Mouse (Mus musculus) lung, postnatal 10 days (tissue): ENCODE measurements at regions not wholly inside any gene's neighbourhood (a gene's known extent, or its start where the extent isn't known, plus 50 kb on each side); places are given as distances from the start of the nearest gene placed in this dataset.
A peak's percentile ranks its signal among the peaks of the same experiment; 100 is the strongest.

Experiments
- DNase-seq: peaks from one replicate; pipeline ENCODE4 v3.0.0; 2021

- no peak for DNase-seq
These were observed 211.2 kb upstream of the Actbl2 start for GRCm38 (mm10) chr13:111043637-111044036.

GRCm38 (mm10) chr13:111044328-111045002 is 210.3 kb upstream of the Actbl2 start:
- DNase-seq = no peak

- DNase-seq = peak; percentile 43
These were observed 204.7 kb upstream of the Actbl2 start for GRCm38 (mm10) chr13:111050097-111050496.

- no peak for DNase-seq
These were observed 199.0 kb upstream of the Actbl2 start for GRCm38 (mm10) chr13:111055817-111056216.

- no peak for DNase-seq
These were observed 167.1 kb upstream of the Actbl2 start for GRCm38 (mm10) chr13:111087753-111088152.

GRCm38 (mm10) chr13:111096071-111096470 is 158.7 kb upstream of the Actbl2 start:
- no peak for DNase-seq

- no peak for DNase-seq
These were observed 157.5 kb upstream of the Actbl2 start for GRCm38 (mm10) chr13:111097336-111097735.

- no peak for DNase-seq
These were observed 156.1 kb upstream of the Actbl2 start for GRCm38 (mm10) chr13:111098738-111099137.

GRCm38 (mm10) chr13:111099252-111099651 is 155.6 kb upstream of the Actbl2 start:
- no peak for DNase-seq

GRCm38 (mm10) chr13:111100448-111100847 is 154.4 kb upstream of the Actbl2 start:
- no peak for DNase-seq

- DNase-seq = no peak
These were observed 150.1 kb upstream of the Actbl2 start for GRCm38 (mm10) chr13:111104567-111105219.

GRCm38 (mm10) chr13:111131108-111131507 is 123.7 kb upstream of the Actbl2 start:
- DNase-seq = peak; percentile 11

- no peak for DNase-seq
These were observed 118.4 kb upstream of the Actbl2 start for GRCm38 (mm10) chr13:111136392-111136791.

- no peak for DNase-seq
These were observed 111.9 kb upstream of the Actbl2 start for GRCm38 (mm10) chr13:111142757-111143420.

GRCm38 (mm10) chr13:111144721-111145120 is 110.1 kb upstream of the Actbl2 start:
- DNase-seq = no peak

- peak; percentile 32 for DNase-seq
These were observed 96.7 kb upstream of the Actbl2 start for GRCm38 (mm10) chr13:111157921-111158638.

- no peak for DNase-seq
These were observed 95.3 kb upstream of the Actbl2 start for GRCm38 (mm10) chr13:111159498-111159897.

GRCm38 (mm10) chr13:111165538-111165937 is 89.3 kb upstream of the Actbl2 start:
- DNase-seq = no peak

- DNase-seq = no peak
These were observed 84.3 kb upstream of the Actbl2 start for GRCm38 (mm10) chr13:111170269-111171165.

GRCm38 (mm10) chr13:111179186-111179585 is 75.6 kb upstream of the Actbl2 start:
- no peak for DNase-seq

GRCm38 (mm10) chr13:111183293-111183692 is 71.5 kb upstream of the Actbl2 start:
- no peak for DNase-seq

GRCm38 (mm10) chr13:111185799-111186198 is 69.0 kb upstream of the Actbl2 start:
- DNase-seq = peak; percentile 43
